Mouse (Mus musculus) Patski (cell line): Measurements from ENCODE around the gene Dnah7c. TPM values are rescaled to one million over a fixed set of nuclear protein-coding genes. Genes with fewer than 3 reads are reported as not detected.
"Not testable (repeated sequence)": the region's sequence is repeated elsewhere in the genome, so short reads cannot be mapped to it uniquely, and the experiment has no call there.

Experiments
- ATAC-seq: fragments of 100-300 bp; one replicate; pipeline ENCODE4 v1.8.0; 2021
- CTCF ChIA-PET: fragments of 350-600 bp; sonication (Branson Sonifier 250); formaldehyde crosslinking; loops from one replicate; lab custom pipeline; 2022; ENCODE audit warnings: inconsistent platforms; lab: Charles Lee
- POLR2A ChIA-PET: fragments of 350-600 bp; sonication (Branson Sonifier 250); formaldehyde crosslinking; loops from one replicate; lab custom pipeline; 2022; ENCODE audit warnings: antibody characterized with exemption, inconsistent platforms; lab: Charles Lee
- DNase-seq: peaks from one replicate; pipeline ENCODE4 v3.0.0-alpha.2; 2011; ENCODE audit warnings: low read depth, low spot score
- H3K27me3 ChIP-seq: fragments of 371-371 bp; one replicate; pipeline ENCODE4 v1.5.1; 2021
- CTCF ChIP-seq: fragments of 100-300 bp; IDR thresholded peaks from one replicate; pipeline ENCODE4 v1.5.1; 2021
- in situ Hi-C: fragments of 300-500 bp; cut with MboI; formaldehyde crosslinking; loops from 3 replicates; pipeline ENCODE4 v1.11.1; 2018; ENCODE audit warnings: low pct_unique_long_range_greater_than_20kb, mixed read lengths
- polyA plus RNA-seq: library from polyadenylated mRNA; unstranded; gene quantifications from one replicate; pipeline ENCODE4 v1.2.3, GENCODE M21; 2021

Dnah7c gene
- polyA plus RNA-seq, 1 experiment from 2014 or later = 0.18 TPM

DNA sequence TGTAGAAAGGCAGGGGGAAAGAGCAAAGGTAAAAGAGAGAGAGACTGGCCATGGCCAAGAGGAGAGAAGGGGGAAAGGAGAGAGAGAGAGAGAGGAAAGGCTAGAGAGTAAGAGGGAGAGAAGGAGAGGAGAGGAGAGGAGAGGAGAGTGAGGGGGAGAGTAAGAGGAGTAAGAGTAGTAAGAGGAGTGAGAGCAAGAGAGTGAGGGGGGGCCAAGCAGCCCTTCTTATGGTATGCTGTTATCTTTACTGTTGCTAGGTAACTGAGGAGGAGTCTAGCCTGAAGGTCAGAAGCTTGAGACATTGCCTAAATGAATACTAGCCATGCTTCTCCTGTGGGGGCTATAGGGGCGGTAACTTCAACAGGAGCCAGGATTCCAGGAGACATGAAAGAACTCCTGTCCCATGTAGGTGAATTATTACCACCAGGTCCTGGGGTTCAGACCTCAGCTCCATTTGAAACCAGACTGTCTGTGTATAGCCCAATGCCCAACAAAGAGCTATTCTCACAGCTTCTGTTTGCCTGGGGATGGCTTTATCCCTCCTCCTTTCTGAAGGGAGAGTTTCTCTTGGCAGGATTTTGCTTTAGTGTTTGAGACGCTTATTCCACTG is 119.5 kb downstream of the Dnah7c start:
- no peak for TF ChIP-seq CTCF
- ATAC-seq = no peak

DNA sequence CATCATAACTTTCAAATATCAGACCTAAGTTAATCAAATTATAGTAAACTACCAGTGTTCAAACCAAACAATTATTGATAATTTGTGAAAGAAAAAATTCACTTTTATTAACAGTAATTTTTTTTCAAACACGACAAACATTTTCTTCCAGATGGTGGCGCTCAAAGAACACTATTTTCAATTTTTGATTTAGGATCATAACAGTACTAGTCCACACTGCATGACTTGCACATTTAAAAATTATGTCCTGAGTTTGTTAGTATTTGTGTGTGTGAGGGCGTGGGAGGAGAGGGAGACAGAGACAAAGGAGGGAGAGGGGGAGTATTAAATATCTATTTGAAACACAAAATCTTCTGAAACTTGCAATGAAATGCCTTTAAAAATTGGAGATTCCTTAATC is 155.0 kb downstream of the Dnah7c start:
- CTCF ChIA-PET = interaction anchor here (1.2 to 1.4 kb wide), 3 partner anchors 10 to 391 kb away, joined by 3 to 4 read pairs (median 3); no protein-coding TSS in a partner anchor
- ATAC-seq = no peak
- peak; percentile 35 for TF ChIP-seq CTCF
- in situ Hi-C loops = loop anchor here (25.0 kb wide), 2 partner anchors 257 to 332 kb away; no protein-coding TSS in a partner anchor
- no peak for DNase-seq
- POLR2A ChIA-PET = no interaction called here
- no peaks in the 10 kb centered on the region for H3K27me3 ChIP-seq

More for the DNA sequence above, 119.5 kb downstream of the Dnah7c start:
- H3K27me3 ChIP-seq = no peaks in the 10 kb centered on the region
- in situ Hi-C loops = no loop called here
- ChIA-PET POLR2A (no interaction called here), CTCF (no interaction called here)
- no peak for DNase-seq

DNA sequence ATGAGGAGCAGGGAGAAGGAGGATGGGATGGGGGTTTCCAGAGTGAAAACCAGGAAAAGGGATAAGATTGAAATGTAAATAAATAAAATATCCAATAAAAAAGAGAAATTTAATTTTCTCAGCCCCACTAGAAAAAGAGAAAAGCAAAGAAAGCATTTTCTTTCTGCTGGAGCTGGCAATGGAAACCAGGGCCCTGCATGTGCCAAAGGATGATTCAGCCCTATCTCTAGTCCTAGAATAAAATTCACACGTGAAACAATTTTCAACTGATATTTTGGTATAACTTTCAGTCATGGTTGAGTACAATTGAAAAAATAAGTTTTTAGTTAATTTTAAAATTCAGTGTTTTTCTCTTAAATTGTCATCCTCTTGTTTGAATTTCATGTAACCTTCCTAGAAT is 168.4 kb downstream of the Dnah7c start:
- H3K27me3 ChIP-seq, POLR2A ChIA-PET, CTCF ChIA-PET, ATAC-seq, DNase-seq: not testable (repeated sequence)
- in situ Hi-C loops = loop anchor here (25.0 kb wide), 2 partner anchors 243 to 318 kb away; no protein-coding TSS in a partner anchor

DNA sequence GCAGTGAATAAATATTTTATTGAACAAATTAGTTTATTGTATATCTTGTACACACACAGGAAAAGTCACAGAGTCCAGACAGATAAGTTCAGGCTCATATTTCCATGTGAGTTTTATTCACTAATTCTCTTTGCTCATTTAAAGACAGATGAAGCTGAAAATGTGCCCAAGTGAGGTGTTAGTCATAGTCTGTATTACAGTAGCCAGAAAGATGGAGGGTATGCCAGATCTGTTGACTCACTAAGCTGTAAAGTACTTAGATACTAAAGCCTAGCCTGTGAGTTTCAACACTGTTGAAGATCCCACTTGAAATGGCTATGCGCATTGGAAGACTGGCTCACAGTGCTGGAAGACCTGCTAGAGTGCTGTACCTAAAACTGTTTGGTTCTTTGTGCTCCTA is 171.0 kb downstream of the Dnah7c start:
- H3K27me3 ChIP-seq, CTCF ChIA-PET, ATAC-seq, DNase-seq, POLR2A ChIA-PET: not testable (repeated sequence)
- in situ Hi-C loops = loop anchor here (25.0 kb wide), 2 partner anchors 241 to 316 kb away; no protein-coding TSS in a partner anchor

DNA sequence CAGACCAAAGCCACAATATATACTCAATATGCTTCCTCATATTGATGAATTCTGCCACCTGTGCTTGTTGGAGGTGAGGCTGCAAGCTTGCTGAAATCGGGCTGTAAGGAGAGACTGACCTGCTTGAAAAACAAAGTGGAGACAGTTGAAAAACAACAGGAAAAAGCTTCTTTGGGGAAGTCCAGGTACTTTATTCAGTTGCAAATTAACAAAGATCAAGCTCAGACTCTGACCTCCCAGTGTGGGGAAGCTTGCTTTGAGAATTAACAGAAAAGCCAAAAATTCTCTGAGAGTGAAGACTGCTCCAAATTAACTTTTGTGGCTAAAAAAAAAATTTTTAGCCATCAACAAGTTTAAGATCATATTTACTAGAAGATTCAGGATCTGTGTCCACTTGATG is 194.9 kb downstream of the Dnah7c start:
- DNase-seq = no peak
- no peak for ATAC-seq
- no peaks in the 10 kb centered on the region for H3K27me3 ChIP-seq
- no peak for TF ChIP-seq CTCF
- POLR2A ChIA-PET = no interaction called here
- in situ Hi-C loops = no loop called here
- CTCF ChIA-PET = no interaction called here

DNA sequence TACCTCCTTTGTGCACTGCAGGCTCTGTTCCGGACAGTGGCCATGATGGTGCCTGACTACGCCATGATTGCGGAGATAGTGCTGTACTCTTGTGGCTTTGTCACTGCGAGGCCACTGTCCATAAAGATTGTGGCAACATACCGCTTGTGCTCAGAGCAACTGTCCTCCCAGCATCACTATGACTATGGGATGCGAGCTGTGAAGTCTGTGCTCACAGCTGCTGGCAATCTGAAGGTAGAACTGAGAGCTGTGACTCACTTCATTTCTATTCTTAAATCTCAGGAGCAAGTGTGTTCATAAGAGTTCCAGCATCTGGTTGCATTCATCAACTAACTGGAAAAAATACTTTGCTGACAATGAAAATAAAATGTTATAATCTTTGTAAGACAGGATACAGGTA is 200.5 kb downstream of the Dnah7c start:
- H3K27me3 ChIP-seq, CTCF ChIA-PET, DNase-seq, in situ Hi-C loops, POLR2A ChIA-PET, ATAC-seq: not testable (repeated sequence)

DNA sequence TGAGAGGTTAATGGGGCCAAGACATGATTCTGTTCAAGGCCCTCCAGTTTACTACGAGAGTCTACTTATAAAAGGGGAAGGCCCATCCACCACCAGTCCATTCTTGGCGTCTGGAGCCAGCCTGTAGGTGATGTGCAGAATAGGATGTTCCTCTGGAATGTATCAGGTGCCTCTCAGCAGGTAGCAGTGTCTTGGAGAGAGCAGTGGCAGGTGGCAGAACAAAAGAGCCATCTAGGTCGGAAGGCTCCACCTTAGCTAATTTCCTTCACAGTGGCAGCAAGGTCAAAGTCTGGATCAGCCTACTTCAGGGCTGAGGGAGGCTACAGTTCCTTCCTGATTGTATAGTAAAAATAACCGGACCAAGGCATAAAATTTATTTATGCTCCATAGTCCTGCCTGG is 224.4 kb downstream of the Dnah7c start:
- DNase-seq, in situ Hi-C loops, POLR2A ChIA-PET, H3K27me3 ChIP-seq, ATAC-seq, CTCF ChIA-PET: not testable (repeated sequence)

DNA sequence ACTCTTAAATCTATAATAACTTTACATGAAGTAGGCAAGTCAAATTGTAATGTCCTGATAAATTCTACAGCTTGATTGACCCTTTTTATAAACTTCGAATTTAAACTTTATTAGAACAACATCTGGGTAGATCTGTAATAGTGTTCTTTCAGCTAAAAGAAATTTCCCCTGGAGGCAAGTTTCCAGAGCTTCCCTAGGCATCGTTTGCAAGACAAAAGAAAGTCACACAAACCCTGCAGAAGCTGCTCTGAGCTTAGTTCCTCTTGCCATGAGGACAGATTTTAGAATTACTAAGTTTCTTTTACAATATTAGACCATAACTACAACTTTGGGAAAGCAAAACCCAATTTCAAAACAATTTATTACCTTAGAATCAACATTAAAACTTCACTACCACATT is 227.3 kb downstream of the Dnah7c start:
- H3K27me3 ChIP-seq, in situ Hi-C loops, CTCF ChIA-PET, POLR2A ChIA-PET, DNase-seq, ATAC-seq: not testable (repeated sequence)

DNA sequence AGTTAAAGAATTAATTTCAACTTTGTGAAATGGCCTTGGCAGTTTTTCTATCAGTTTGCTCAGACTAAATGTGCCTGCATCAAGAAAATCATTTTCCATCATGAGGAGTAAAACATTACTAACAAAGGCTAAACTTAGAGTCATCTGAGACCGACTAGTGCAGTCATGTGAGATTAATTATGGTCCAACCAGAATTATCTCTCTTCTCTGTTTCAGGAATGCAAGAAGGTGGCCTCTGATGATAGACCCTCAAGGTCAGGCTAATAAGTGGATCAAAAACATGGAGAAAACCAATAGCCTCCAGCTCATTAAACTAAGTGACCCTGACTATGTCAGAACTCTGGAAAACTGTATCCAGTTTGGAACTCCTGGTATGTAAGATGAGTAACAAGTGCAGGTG is 299.4 kb downstream of the Dnah7c start:
- in situ Hi-C loops, ATAC-seq, DNase-seq, H3K27me3 ChIP-seq, POLR2A ChIA-PET, CTCF ChIA-PET: not testable (repeated sequence)

DNA sequence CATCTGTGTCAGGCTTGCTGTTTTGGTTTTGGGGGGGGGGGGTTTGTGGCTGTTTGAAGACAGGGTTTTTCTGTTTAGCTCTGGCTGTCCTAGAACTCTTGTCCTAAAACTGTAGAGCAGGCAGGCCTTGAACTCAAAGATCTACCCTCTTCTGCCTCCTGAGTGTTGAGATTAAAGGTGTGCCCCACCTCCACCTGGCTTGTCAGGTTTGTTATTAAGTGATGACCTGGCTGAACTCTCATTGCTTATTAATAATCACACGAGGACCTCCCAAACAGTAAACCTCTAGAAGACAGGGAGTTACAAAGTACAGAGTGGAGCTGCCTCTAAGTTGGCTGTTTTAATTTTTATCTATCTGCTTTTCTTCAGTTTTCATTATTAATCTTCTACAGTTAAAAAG is 299.9 kb downstream of the Dnah7c start:
- POLR2A ChIA-PET = no interaction called here
- in situ Hi-C loops = no loop called here
- CTCF ChIA-PET = no interaction called here
- no peak for TF ChIP-seq CTCF
- H3K27me3 ChIP-seq = no peaks in the 10 kb centered on the region
- DNase-seq (no peak), ATAC-seq (no peak)

DNA sequence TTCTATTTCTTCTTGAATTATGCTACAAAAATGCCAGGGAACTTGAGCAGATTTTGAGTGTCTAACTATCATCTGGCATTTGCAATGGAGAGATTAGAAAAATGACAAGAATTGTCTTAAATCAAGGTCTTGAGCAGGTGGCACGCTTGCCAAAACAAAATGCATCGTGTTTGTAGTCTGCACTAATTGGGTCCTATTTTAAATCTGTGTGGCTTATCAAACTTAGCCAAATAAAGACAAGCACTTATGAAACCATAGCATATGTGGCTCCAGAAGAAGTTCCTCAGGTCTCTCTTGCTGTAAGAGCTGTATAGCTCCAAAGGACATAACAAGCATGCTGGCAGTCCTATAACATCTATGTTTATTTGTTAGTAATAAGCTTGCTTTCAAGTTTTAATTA is 300.3 kb downstream of the Dnah7c start:
- in situ Hi-C loops, POLR2A ChIA-PET, CTCF ChIA-PET, ATAC-seq, H3K27me3 ChIP-seq, DNase-seq: not testable (repeated sequence)

DNA sequence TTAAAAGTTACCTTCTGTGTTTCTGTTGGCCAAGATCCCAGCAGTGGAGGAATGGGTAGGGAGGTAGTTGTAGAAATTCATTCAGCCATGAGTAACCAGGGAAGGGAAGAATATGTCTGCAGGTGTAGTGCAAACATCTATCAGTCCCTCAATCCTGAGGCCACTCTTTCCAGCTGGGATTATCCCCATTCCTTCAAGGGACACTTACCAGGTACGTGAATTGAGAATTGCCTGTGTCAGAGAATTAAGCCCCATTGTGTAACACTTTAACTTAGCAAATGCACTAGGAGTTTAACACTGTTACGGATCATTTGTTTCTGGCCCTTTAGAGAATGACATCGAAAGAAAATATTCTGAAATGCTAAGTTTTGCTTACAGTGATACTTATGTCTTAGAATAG is 304.3 kb downstream of the Dnah7c start:
- in situ Hi-C loops, CTCF ChIA-PET, DNase-seq, POLR2A ChIA-PET, ATAC-seq, H3K27me3 ChIP-seq: not testable (repeated sequence)

DNA sequence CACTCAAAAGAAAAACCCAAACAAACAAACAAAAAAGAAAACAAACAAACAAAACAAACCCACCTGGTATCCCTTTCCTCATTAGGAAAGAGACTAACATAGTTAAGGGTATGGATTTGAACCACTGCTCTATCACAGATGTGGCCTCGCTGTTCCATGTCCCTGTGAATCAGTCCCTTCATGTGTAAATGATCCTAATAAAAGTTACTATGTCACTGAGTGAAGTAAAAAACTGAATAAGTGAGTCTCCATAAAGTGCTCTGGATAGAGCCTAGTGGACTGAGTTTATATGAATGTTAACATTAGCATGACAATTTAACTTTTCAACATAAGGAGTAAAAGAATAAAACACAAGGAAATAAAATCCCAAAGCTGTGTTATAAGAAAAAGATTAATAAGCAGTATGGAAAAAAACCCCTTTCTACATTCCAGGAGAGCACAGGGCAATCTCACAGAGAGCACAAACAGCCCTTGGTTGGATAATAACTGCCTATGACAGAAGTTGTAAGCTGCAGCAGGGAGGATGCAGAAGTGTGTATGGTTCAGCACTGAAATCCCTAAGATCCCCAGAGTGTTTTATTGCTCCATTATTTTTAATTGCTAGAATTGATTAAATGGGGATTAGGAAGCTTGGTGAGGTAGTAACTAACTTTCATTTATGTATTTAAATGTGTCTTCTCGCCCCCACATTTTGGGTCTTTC is 308.2 kb downstream of the Dnah7c start:
- H3K27me3 ChIP-seq, ATAC-seq, in situ Hi-C loops, CTCF ChIA-PET, POLR2A ChIA-PET, DNase-seq: not testable (repeated sequence)

DNA sequence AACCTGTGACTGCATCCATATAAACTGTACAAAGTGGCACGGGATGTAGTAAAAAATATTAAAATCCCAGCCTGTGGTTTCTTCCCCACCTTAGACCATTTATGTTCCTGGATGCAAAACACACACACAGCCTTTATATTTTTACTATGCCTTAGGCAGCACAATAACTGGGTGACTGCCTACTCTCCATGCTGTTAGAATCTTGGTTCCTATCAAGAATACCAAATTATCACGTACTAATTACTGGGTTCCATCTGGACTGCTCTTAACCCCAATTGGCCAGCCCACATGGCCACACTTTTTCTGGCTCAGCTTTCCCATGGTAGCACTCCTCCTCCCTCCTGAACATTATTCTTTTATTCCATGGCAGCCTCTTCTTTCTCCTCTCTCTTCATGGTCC is 309.1 kb downstream of the Dnah7c start:
- POLR2A ChIA-PET, ATAC-seq, CTCF ChIA-PET, H3K27me3 ChIP-seq, in situ Hi-C loops, DNase-seq: not testable (repeated sequence)

DNA sequence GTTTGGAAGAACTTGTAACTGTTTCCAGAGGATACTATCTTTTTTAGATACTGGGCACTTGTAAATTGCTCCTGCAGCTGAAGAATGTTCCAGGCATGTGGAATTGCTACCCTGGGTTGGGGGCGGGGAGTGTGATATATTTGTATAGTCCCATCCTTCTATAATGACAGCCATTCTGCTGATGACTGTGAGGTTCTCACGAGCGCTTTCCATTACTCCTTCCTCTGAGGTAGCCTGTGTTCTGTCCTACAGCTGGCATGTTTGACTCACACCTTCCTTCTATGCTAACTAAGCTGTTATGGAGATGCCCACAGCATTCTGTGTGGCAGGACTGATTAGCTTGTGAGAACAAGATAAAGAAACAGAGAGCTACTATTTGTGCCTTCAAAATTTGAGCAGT is 339.2 kb downstream of the Dnah7c start:
- in situ Hi-C loops, CTCF ChIA-PET, H3K27me3 ChIP-seq, ATAC-seq, DNase-seq, POLR2A ChIA-PET: not testable (repeated sequence)
